Mouse (Mus musculus): ENCODE data around the gene Gsta2.
A peak's percentile ranks its signal among the peaks of the same experiment; 100 is the strongest.
"Not testable (repeated sequence)": the region's sequence is repeated elsewhere in the genome, so short reads cannot be mapped to it uniquely, and the experiment has no call there.

Gene Gsta2

GRCm38 (mm10) chr9:78298232-78298631 is 57.4 kb downstream of the Gsta2 start:
- no peak for DNase-seq

GRCm38 (mm10) chr9:78296089-78296488 is 59.5 kb downstream of the Gsta2 start:
- DNase-seq, result peak; percentile 33 to 40

- not testable (repeated sequence) for DNase-seq
Measured at GRCm38 (mm10) chr9:78294781-78295180, 60.8 kb downstream of the Gsta2 start.

- DNase-seq, result not testable (repeated sequence)
Measured at GRCm38 (mm10) chr9:78293683-78294082, 61.9 kb downstream of the Gsta2 start.

GRCm38 (mm10) chr9:78292462-78292861 is 63.1 kb downstream of the Gsta2 start:
- not testable (repeated sequence) for DNase-seq

- DNase-seq, result not testable (repeated sequence)
Measured at GRCm38 (mm10) chr9:78289723-78290122, 65.9 kb downstream of the Gsta2 start, which contains the start of gene Gm10639. Gene Gm10639, plus strand, starts transcription at chr9:78289923.

- not testable (repeated sequence) for DNase-seq
Measured at GRCm38 (mm10) chr9:78289063-78289462, 66.5 kb downstream of the Gsta2 start.

- not testable (repeated sequence) for DNase-seq
Measured at GRCm38 (mm10) chr9:78282002-78282711, 73.4 kb downstream of the Gsta2 start.

All from cerebellum, adult 18-20 months (tissue).